Mouse (Mus musculus) liver, embryonic 15.5 days (tissue): ENCODE data around the gene Sik3. TPM values are rescaled to one million over a fixed set of nuclear protein-coding genes. Genes with fewer than 3 reads are reported as not detected.

Experiments used
- ATAC-seq: fragments of 200-750 bp; cut with Nextera tagmentation; 2 replicates; pipeline ENCODE4 v1.8.0; 2017; ENCODE audit warnings: moderate number of reproducible peaks, mild to moderate bottlenecking, moderate library complexity; ENCODE audit not compliant: insufficient read depth
- H3K27ac ChIP-seq: fragments of 300-500 bp; sonication (generic); replicated peaks from 2 replicates; pipeline ENCODE4 v1.5.1; 2015; ENCODE audit warnings: mild to moderate bottlenecking, inconsistent platforms
- H3K27me3 ChIP-seq: fragments of 300-500 bp; sonication (generic); 2 replicates; pipeline ENCODE4 v1.6.1; 2015; ENCODE audit warnings: mild to moderate bottlenecking, inconsistent platforms
- H3K36me3 ChIP-seq: fragments of 300-500 bp; sonication (generic); replicated peaks from 2 replicates; pipeline ENCODE4 v1.6.1; 2015; ENCODE audit warnings: moderate library complexity, mild to moderate bottlenecking, inconsistent platforms
- H3K4me1 ChIP-seq: fragments of 300-500 bp; sonication (generic); replicated peaks from 2 replicates; pipeline ENCODE4 v1.6.1; 2015; ENCODE audit warnings: inconsistent platforms
- H3K4me2 ChIP-seq: fragments of 300-500 bp; sonication (generic); 2 replicates; pipeline ENCODE4 v1.6.1; 2015; ENCODE audit warnings: moderate library complexity, mild to moderate bottlenecking, inconsistent platforms
- H3K4me3 ChIP-seq: fragments of 300-500 bp; sonication (generic); replicated peaks from 2 replicates; pipeline ENCODE4 v1.5.1; 2015; ENCODE audit warnings: mild to moderate bottlenecking, inconsistent platforms
- H3K9ac ChIP-seq: fragments of 300-500 bp; sonication (generic); 2 replicates; pipeline ENCODE4 v1.6.1; 2015; ENCODE audit warnings: moderate library complexity, mild to moderate bottlenecking, inconsistent platforms
- H3K9me3 ChIP-seq: fragments of 300-500 bp; sonication (generic); replicated peaks from 2 replicates; pipeline ENCODE4 v1.6.1; 2016; ENCODE audit warnings: inconsistent platforms
- WGBS: fragments of 180-500 bp; shearing (Covaris S2); methylation state at CpG from one replicate; pipeline ENCODE4 v1.1.7; 2015; ENCODE audit warnings: mixed read lengths; ENCODE audit not compliant: insufficient replicate concordance; 5-methylcytosine and 5-hydroxymethylcytosine counted together
- polyA plus RNA-seq: library from polyadenylated mRNA; unstranded; fragments of >200 nt; fragmentation: Nextera tagmentation; extraction: Ambion mirVana; gene quantifications from 2 replicates; pipeline ENCODE4 v1.2.1, GENCODE M21; 2015

Sik3 gene
- polyA plus RNA-seq, 1 experiment from 2014 or later, result 3.2 TPM

DNA sequence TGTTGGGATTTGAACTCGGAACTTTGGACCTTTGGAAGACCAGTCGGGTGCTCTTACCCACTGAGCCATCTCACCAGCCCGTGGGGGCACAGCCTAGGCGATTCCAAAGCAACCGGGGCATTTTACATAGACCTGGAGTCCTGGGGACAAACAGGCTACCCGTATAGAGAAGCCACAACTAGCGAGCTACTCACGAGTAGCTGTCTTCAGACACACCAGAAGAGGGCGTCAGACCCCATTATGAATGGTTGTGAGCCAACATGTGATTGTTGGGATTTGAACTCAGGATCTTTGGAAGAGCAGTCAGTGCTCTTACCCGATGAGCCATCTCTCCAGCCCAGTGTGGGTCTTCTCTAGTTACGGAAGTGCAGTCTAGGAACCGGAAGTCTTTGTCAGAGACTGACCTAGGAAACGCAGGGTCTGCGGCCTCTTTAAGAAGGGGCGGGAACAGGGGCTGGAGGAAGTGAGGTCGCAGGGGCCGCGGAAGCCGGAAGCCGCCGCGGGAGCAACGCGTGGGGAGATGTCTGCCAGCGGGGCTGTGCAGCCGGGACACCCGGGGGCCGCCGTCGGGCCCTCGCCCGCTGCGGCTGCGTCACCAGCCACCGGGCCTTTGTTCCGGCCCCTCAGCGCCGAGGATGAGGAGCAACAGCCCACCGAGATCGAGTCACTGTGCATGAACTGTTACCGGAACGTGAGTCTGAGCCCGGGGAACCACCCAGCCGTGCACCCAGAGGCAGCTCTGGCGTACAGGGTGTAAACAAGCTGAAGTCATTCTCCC, 260.2 kb downstream of the Sik3 start, which contains the start of gene Zpr1:
TSS of gene Zpr1 (plus strand) at position 388 of the 778 bp plus-strand sequence.
- 2% methylated on average over 45 of the region's 45 CpGs for WGBS
- Histone ChIP-seq H3K4me3 (peak within 1 kb of the TSS; percentile 90), H3K9ac (peak within 1 kb of the TSS; percentile 68), H3K4me2 (peak within 1 kb of the TSS; percentile 85), H3K36me3 (peaks cover 36% of the 10 kb centered on the region), H3K4me1 (peaks cover 24% of the 10 kb centered on the region), H3K9me3 (no peaks in the 10 kb centered on the region), H3K27me3 (peaks cover 14% of the 10 kb centered on the region; the same call in 1 of the 2 replicates), H3K27ac (peak within 1 kb of the TSS; percentile 72)
- ATAC-seq, result peak; percentile 89

Other genes with a start within 250 kb of the Sik3 start
- 5.1 and 5.2 TPM in 2 replicates for gene Cep164, start 184.1 kb upstream of the Sik3 start, polyA plus RNA-seq
- 7.0 and 8.9 TPM in 2 replicates for gene Bace1, start 174.2 kb upstream of the Sik3 start, polyA plus RNA-seq
- gene Pcsk7, start 106.3 kb upstream of the Sik3 start, polyA plus RNA-seq, result 7.7 and 9.3 TPM in 2 replicates
- gene Rnf214, start 105.9 kb upstream of the Sik3 start, polyA plus RNA-seq, result 13.8 and 15.2 TPM in 2 replicates
- 6.3 and 7.5 TPM in 2 replicates for gene Tagln, start 76.8 kb upstream of the Sik3 start, polyA plus RNA-seq
- 16.5 and 21.4 TPM in 2 replicates for gene Sidt2, start 57.6 kb upstream of the Sik3 start, polyA plus RNA-seq
- 61.2 and 65.7 TPM in 2 replicates for gene Pafah1b2, start 130 bp upstream of the Sik3 start, polyA plus RNA-seq
- gene Apoa1, start 215.8 kb downstream of the Sik3 start, polyA plus RNA-seq, result 5,098 and 5,983 TPM in 2 replicates
- gene Apoc3, start 222.8 kb downstream of the Sik3 start, polyA plus RNA-seq, result 6.6 and 6.8 TPM in 2 replicates
- gene Apoa4, start 227.9 kb downstream of the Sik3 start, polyA plus RNA-seq, result 0.33 TPM in 2 replicates